Mouse (Mus musculus) 3T3-L1 (cell line): Measurements from ENCODE around the gene Hemgn.

Experiments
- DNase-seq: peaks from one replicate; pipeline ENCODE4 v3.0.0-alpha.2; 2015; ENCODE audit warnings: low read depth, low spot score

Gene Hemgn

DNA sequence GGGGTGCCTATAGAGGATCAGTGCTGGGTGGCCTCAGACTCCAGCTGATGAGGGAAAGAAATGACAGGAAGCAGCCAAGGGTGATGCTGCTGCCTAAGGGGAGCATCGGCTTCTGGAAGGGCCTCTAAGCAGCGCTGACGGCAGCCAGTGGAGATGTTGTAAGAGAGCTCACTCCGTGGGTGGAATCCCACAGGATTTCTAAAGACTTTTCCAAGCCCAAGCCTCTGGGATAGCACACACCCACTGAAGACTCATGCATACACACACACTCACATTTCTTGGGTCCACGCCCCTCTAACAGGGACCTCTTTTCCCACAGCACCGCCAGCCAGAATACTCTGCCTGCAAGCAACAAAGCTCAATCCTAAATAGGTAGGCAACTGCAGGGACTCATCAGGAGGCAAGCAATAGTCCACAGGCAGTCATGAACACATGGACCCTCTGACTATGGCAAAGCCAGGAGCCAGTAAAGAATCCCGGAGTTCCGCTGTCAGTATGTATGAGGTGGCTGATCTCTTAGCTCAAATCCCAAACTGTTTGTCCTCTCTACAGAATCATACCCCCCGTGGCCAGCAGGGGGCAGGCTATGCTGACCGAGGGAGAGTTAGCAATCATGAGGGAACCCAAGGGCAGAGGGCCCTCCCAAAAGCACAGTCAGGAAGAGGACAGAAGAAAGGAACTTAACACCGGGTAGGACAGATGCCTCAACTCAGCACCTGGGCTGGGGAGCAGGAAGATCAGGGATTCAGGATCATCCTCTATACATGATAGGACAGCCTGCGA, 56.8 kb downstream of the Hemgn start:
- peak; percentile 74 for DNase-seq

DNA sequence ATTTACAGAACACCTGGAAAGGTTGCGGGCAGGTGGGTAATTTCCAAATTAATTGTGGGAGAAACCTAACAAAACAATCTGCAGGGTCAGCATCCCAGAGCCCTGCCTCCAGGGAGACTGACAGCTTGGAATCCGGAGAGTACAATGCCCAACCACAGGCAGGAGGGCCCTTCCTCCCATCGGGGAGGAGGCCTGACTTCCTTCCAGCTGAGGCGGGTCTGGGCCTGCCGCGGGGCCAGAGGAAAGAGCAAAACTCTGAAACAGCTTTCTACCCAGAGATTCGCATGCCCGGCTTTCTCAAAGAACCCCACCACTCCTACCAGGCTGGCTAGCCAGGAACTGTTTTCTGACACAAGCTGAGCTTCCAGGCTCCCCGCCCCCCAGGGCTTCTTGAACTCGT, 60.3 kb downstream of the Hemgn start:
- DNase-seq: no peak

DNA sequence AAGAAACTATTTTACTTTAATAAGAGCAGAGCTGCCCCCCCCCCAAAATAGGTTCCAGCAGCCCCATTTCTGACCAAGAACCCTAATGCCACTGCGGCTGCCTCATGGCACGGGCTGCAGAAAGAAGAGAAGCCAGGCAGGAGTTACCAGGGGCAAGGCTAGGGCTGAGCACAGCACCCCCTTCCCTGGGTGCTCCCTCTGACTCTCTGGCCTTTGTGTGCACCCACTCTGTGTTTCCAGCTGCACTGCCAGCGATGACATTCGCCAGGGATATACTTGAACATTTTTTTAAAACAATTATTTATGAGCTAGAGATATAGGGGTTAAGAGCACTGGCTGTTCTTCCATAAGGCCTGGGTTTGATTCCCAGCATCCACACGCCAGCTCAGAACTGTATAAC, 63.8 kb downstream of the Hemgn start:
- DNase-seq: no peak

DNA sequence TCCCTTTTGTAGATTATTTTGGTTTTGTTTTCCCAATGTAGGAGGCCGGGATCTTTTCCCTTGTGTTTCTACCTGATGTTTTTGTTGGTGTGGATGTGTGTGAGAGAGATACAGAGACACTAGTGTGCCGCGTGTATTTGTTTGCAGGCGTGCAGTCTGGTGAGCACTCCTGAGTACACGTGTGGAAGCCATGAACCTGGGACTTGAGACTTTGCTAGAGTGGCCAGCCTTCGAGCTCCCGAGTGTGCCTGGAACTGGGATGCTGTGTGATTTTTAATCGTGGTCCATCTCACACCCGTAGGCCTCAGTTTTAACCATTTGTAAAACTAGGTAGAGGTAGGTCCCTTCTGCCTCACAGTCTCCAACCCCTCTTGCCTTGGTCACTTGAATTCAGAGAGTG, 64.4 kb downstream of the Hemgn start:
- no peak for DNase-seq

DNA sequence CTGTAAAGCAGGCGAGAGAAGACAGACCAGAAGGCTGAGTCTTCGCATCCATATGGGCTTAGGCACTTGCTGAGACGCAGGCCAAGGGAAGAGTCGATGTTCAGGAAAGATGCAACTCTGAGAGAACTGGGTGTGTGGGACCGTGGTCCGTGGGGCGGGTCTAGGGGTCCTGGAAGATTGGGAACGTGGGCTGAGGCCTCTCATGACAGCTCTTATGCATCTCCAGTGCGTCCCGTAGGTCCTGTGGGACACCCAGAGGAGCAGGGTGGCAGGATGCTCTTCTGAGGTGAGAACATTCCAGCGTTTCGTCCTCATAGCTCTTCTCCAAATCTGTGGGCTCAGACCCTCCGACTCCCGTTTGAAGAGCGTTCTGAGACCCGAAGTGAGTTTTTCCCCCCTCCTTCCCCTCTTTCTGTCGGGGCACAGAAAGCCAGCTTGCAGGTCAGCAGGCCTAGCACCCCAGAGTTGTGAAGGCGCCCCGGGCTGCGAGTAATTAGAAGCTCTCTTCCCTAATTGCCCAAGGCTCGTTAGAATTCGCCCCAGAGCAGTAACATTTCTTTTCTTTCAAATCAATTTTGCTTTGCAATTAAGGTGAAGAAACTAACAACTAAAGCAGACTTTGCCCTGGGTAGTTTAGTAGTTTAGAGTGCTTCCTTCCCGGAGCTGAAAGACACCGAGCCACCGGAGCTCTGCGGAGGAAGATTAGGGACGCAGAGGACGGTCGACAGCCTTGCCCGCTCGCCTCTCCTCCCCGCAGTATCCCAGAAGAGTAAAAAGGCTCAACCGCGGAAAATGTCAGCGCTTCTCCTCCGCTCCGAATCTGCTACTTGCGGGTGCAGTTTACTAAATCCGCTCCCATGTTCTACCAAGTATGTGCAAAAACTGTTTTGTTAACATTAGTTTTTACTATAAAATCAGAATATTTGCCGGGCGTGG, 65.5 kb downstream of the Hemgn start:
- DNase-seq: no peak

DNA sequence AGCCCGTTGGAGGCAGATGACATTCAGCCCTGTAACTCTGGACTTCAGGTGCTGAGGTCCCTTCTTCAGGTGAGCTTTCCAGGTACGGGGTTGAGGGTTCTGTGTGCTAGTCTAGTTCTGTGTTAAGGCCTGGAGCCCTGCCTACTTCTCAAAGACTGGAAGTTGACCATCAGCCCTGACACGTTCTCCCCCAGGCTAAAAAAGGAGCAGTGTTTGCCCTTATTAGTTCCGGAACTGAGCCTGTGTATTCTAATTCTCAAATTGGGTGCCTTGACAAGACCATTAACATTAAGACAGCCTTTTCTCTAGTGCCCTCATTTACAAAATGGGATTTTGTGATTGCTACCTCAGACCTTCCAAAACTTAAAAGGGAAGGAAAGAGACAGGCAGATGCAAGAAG, 66.2 kb downstream of the Hemgn start:
- no peak for DNase-seq

DNA sequence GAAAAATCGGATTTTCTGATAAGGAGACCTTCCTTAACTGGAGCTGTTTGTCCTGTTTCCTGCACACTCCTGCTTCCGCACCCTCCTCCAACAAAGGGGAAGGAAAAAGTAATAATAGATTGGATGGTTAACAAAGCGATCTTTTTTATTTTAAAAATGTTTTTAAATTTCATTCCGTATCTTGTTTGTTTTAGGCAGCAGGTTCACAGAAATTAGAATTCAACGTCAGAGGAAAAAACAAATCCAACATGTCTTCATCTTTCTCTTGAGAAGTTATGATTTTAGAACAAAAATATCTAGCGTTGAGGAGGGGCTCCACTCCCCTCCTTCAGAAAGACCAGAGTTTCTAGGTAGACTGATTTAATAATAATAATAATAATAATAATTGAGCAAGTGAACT, 67.1 kb downstream of the Hemgn start:
- no peak for DNase-seq

DNA sequence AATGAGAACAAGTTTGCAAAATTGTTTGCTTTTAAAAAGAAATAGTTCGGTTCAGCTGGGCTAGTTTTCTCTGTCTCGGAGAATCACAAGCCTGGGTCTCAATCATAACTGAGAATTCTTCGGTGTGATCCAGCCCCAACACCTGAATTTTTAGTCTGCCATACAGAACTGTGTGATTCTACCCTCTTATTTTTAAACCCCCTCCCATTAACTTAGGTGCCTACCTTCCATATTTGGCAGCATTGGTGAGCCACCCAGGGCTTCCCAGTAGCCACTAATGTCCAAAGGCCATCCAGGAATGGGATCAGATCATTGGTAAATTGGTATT, 67.6 kb downstream of the Hemgn start:
- no peak for DNase-seq

DNA sequence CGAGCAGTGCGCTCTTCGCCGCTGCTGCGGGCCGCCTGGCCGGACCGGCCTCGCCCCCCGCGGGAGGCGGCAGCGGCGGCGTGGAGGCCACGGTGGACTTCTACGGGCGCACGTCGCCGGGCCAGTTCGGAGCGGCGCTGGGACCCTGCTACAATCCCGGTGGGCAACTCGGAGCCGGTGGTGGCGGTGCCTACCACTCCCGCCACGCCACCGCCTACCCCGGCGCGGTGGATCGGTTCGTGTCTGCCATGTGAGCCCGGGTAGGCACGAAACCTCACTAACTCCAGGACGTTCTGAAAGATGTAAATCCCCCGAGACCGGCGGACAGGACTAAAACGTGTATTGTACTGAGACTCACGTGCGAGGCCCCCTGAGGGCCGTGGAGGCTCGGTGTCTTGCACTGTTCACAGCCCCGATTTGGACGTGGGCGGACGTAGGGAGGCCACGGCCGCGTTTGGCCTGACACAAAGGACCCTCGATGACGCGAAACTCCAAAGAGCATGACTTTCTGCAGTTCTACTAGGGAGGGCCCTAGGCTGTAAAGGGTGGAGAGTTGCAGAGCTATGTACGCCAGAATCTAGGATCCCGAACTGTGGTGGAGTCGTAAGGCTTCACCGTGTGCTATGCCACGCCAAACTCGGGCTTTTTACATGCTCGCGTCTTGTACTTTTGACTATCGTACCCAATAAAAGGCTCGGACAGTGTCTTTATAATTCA, 68.1 kb downstream of the Hemgn start:
- no peak for DNase-seq

DNA sequence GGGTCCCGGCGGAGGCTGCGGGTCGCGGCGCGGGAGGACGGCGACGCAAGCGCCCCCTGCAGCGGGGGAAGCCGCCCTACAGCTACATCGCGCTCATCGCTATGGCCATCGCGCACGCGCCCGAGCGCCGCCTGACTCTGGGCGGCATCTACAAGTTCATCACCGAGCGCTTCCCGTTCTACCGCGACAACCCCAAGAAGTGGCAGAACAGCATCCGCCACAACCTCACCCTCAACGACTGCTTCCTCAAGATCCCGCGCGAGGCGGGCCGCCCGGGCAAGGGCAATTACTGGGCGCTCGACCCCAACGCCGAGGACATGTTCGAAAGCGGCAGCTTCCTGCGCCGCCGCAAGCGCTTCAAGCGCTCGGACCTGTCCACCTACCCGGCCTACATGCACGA, 69.0 kb downstream of the Hemgn start:
- no peak for DNase-seq
